Mouse (Mus musculus) heart, adult 2 months (tissue): Measurements from ENCODE around the gene Foxj3. TPM values are rescaled to one million over a fixed set of nuclear protein-coding genes. Genes with fewer than 3 reads are reported as not detected.
A peak's percentile ranks its signal among the peaks of the same experiment; 100 is the strongest.

ENCODE experiments used
- DNase-seq, 2 experiments: peaks; one replicate each; pipeline ENCODE4 v3.0.0; 2021
- H3K27ac ChIP-seq: fragments of 200-600 bp; 2 replicates; pipeline ENCODE4 v1.8.1; 2022
- H3K27me3 ChIP-seq: fragments of 200-500 bp; 2 replicates; pipeline ENCODE4 v1.6.1; 2012; ENCODE audit warnings: mild to moderate bottlenecking, low read length, inconsistent platforms, mixed read lengths; ENCODE audit not compliant: control insufficient read depth, insufficient read depth
- H3K36me3 ChIP-seq: fragments of 200-500 bp; 2 replicates; pipeline ENCODE4 v1.6.1; 2012; ENCODE audit warnings: low read length, inconsistent platforms; ENCODE audit not compliant: control insufficient read depth, insufficient read depth
- H3K4me1 ChIP-seq: fragments of 200-500 bp; 2 replicates; pipeline ENCODE4 v1.6.1; 2011; ENCODE audit warnings: low read length; ENCODE audit not compliant: control insufficient read depth, insufficient read depth
- H3K4me3 ChIP-seq: fragments of 200-600 bp; 2 replicates; pipeline ENCODE4 v1.8.1; 2022
- H3K79me2 ChIP-seq: fragments of 200-500 bp; replicated peaks from 2 replicates; pipeline ENCODE4 v1.6.1; 2012; ENCODE audit warnings: mild to moderate bottlenecking, inconsistent platforms, low read length, moderate library complexity, mixed read lengths; ENCODE audit not compliant: control insufficient read depth, insufficient read depth
- H3K9ac ChIP-seq: fragments of 200-500 bp; 2 replicates; pipeline ENCODE4 v1.6.1; 2012; ENCODE audit warnings: low read depth, mild to moderate bottlenecking, control low read depth, inconsistent platforms, low read length, mixed read lengths
- CTCF ChIP-seq: fragments of 200-600 bp; IDR thresholded peaks from 2 replicates; pipeline ENCODE4 v1.8.1; 2022; ENCODE audit warnings: antibody characterized with exemption, mild to moderate bottlenecking, moderate library complexity
- EP300 ChIP-seq: fragments of 200-500 bp; IDR thresholded peaks from 2 replicates; pipeline ENCODE4 v1.6.1; 2011; ENCODE audit warnings: low read depth, low read length, control low read depth; ENCODE audit not compliant: insufficient read depth
- POLR2A ChIP-seq: fragments of 200-500 bp; IDR thresholded peaks from 2 replicates; pipeline ENCODE4 v1.6.1; 2011; ENCODE audit warnings: mild to moderate bottlenecking, low read depth, low read length, control low read depth; ENCODE audit not compliant: insufficient read depth
- whole genome bisulfite sequencing: fragments of 180-500 bp; shearing (Covaris S2); methylation state at CpG from one replicate; pipeline ENCODE4 v1.1.7; 2018; 5-methylcytosine and 5-hydroxymethylcytosine counted together
- intact Hi-C: fragments of 180-260 bp; cut with DNase I; formaldehyde crosslinking; loops from one replicate; pipeline ENCODE4 v1.15.1; 2025
- polyA plus RNA-seq: library from polyadenylated mRNA; depleted of rRNA; stranded (reverse); fragments of >200 nt; gene quantifications from 2 replicates; pipeline ENCODE4 v1.2.3, GENCODE M21; 2012
- total RNA-seq, 2 experiments: library from RNA; stranded (reverse); gene quantifications; 2 replicates each; pipeline ENCODE4 v1.2.3; 2021

Gene Foxj3
- total and polyA plus RNA-seq, 3 experiments, result 13.5 to 32.1 (median 30.3) TPM

- Histone ChIP-seq H3K4me1 (peaks cover 1% of the 10 kb centered on the region; the same call in 1 of the 2 replicates), H3K4me3 (no peak overlapping the region), H3K9ac (no peak overlapping the region), H3K36me3 (0 out of 2 replicates have a peak, but pooled peaks cover 2% of the 10 kb centered on the region), H3K27ac (peak overlapping the region; percentile 82), H3K27me3 (no peaks in the 10 kb centered on the region), H3K79me2 (no peaks in the 10 kb centered on the region)
- TF ChIP-seq EP300 (no peak), CTCF (no peak), POLR2A (no peak)
- intact Hi-C loops, result loop anchor here (5.0 kb wide), 1 partner anchor 236 kb away; no protein-coding TSS in a partner anchor
- DNase-seq, result peak; percentile 27 to 31
- 56% methylated on average over 7 of the region's 7 CpGs for WGBS
These were observed 126.2 kb downstream of the Foxj3 start for GRCm38 (mm10) chr4:119662976-119663375.

GRCm38 (mm10) chr4:119663409-119664095 is 126.7 kb downstream of the Foxj3 start:
- intact Hi-C loops, result loop anchor here (5.0 kb wide), 1 partner anchor 236 kb away; no protein-coding TSS in a partner anchor
- no peak overlapping the region for H3K27ac ChIP-seq
- no peaks in the 10 kb centered on the region for H3K79me2 ChIP-seq
- H3K4me1 ChIP-seq, result peaks cover 1% of the 10 kb centered on the region; the same call in 1 of the 2 replicates
- no peak for TF ChIP-seq POLR2A
- TF ChIP-seq CTCF, result no peak
- no peak for TF ChIP-seq EP300
- 90% methylated on average over 14 of the region's 14 CpGs for WGBS
- H3K27me3 ChIP-seq, result no peaks in the 10 kb centered on the region
- no peak overlapping the region for H3K4me3 ChIP-seq
- H3K36me3 ChIP-seq, result 0 out of 2 replicates have a peak, but pooled peaks cover 2% of the 10 kb centered on the region
- DNase-seq, result peak in 1 of 2 experiments; percentile 5
- H3K9ac ChIP-seq, result no peak overlapping the region

GRCm38 (mm10) chr4:119665166-119665565 is 128.4 kb downstream of the Foxj3 start:
- intact Hi-C loops, result loop anchor here (5.0 kb wide), 1 partner anchor 418 kb away; no protein-coding TSS in a partner anchor
- peak overlapping the region; percentile 17; the same call in 1 of the 2 replicates for H3K27ac ChIP-seq
- no peak for TF ChIP-seq CTCF
- TF ChIP-seq EP300, result no peak
- TF ChIP-seq POLR2A, result no peak
- H3K4me1 ChIP-seq, result peaks cover 1% of the 10 kb centered on the region; the same call in 1 of the 2 replicates
- no peak overlapping the region for H3K4me3 ChIP-seq
- WGBS, result 96% methylated on average over 2 of the region's 2 CpGs
- H3K27me3 ChIP-seq, result no peaks in the 10 kb centered on the region
- H3K9ac ChIP-seq, result no peak overlapping the region
- no peaks in the 10 kb centered on the region for H3K79me2 ChIP-seq
- peak in 1 of 2 experiments; percentile 1 for DNase-seq
- H3K36me3 ChIP-seq, result 0 out of 2 replicates have a peak, but pooled peaks cover 2% of the 10 kb centered on the region

- H3K79me2 ChIP-seq, result no peaks in the 10 kb centered on the region
- WGBS, result 37% methylated on average over 8 of the region's 8 CpGs
- H3K4me3 ChIP-seq, result no peak overlapping the region
- TF ChIP-seq POLR2A (no peak), CTCF (no peak), EP300 (peak; percentile 57; the same call in 1 of the 2 replicates)
- H3K4me1 ChIP-seq, result peaks cover 1% of the 10 kb centered on the region; the same call in 1 of the 2 replicates
- 0 out of 2 replicates have a peak, but pooled peaks cover 2% of the 10 kb centered on the region for H3K36me3 ChIP-seq
- no peak overlapping the region for H3K9ac ChIP-seq
- intact Hi-C loops, result loop anchor here (2.0 to 5.0 kb wide), 2 partner anchors 35 to 419 kb away; no protein-coding TSS in a partner anchor
- DNase-seq, result peak; percentile 36 to 49
- H3K27me3 ChIP-seq, result no peaks in the 10 kb centered on the region
- peak overlapping the region; percentile 73 for H3K27ac ChIP-seq
These were observed 129.3 kb downstream of the Foxj3 start for GRCm38 (mm10) chr4:119666116-119666515.

GRCm38 (mm10) chr4:119667454-119667853 is 130.7 kb downstream of the Foxj3 start:
- intact Hi-C loops, result loop anchor here (2.0 to 5.0 kb wide), 2 partner anchors 37 to 420 kb away; no protein-coding TSS in a partner anchor
- TF ChIP-seq EP300 (peak; percentile 83), POLR2A (no peak), CTCF (peak; percentile 77)
- 18% methylated on average over 5 of the region's 5 CpGs for WGBS

More at GRCm38 (mm10) chr4:119667454-119667853, 130.7 kb downstream of the Foxj3 start:
- peak; percentile 43 to 54 for DNase-seq
- Histone ChIP-seq H3K27ac (no peak overlapping the region), H3K79me2 (no peaks in the 10 kb centered on the region), H3K9ac (no peak overlapping the region), H3K36me3 (no peaks in the 10 kb centered on the region), H3K4me3 (no peak overlapping the region), H3K4me1 (no peaks in the 10 kb centered on the region; the same call in 1 of the 2 replicates), H3K27me3 (no peaks in the 10 kb centered on the region)
